Mouse (Mus musculus): Measurements from ENCODE around the gene Acot7.
A peak's percentile ranks its signal among the peaks of the same experiment; 100 is the strongest.

Acot7 gene

GRCm38 (mm10) chr4:152303172-152303571 lies 125.2 kb downstream of the Acot7 start:
- DNase-seq: no peak

GRCm38 (mm10) chr4:152304685-152305084 lies 126.8 kb downstream of the Acot7 start:
- no peak for DNase-seq

GRCm38 (mm10) chr4:152305991-152306390 lies 128.1 kb downstream of the Acot7 start:
- DNase-seq: no peak

GRCm38 (mm10) chr4:152307542-152307941 lies 129.6 kb downstream of the Acot7 start:
- DNase-seq: no peak

- no peak for DNase-seq
Measured at GRCm38 (mm10) chr4:152312186-152312585, 134.3 kb downstream of the Acot7 start.

GRCm38 (mm10) chr4:152313211-152313632 lies 135.3 kb downstream of the Acot7 start:
- no peak for DNase-seq

GRCm38 (mm10) chr4:152313934-152314333 lies 136.0 kb downstream of the Acot7 start:
- peak; percentile 67 for DNase-seq

GRCm38 (mm10) chr4:152315498-152316213 lies 137.7 kb downstream of the Acot7 start:
- DNase-seq: no peak

- no peak for DNase-seq
Measured at GRCm38 (mm10) chr4:152317631-152318033, 139.7 kb downstream of the Acot7 start.

GRCm38 (mm10) chr4:152318517-152319234 lies 140.7 kb downstream of the Acot7 start, which contains the start of gene Rnf207:
Gene Rnf207, minus strand, starts transcription at chr4:152318993.
- DNase-seq: peak; percentile 73

Data from kidney, postnatal 10 days (tissue).